Mouse (Mus musculus) cerebellum, postnatal 10 days (tissue): ENCODE data around the gene Naa35.

Experiments
- DNase-seq, 2 experiments: peaks; one replicate each; pipeline ENCODE4 v3.0.0; 2021; ENCODE audit warnings: mixed read lengths in 2 of 2

Gene Naa35

DNA sequence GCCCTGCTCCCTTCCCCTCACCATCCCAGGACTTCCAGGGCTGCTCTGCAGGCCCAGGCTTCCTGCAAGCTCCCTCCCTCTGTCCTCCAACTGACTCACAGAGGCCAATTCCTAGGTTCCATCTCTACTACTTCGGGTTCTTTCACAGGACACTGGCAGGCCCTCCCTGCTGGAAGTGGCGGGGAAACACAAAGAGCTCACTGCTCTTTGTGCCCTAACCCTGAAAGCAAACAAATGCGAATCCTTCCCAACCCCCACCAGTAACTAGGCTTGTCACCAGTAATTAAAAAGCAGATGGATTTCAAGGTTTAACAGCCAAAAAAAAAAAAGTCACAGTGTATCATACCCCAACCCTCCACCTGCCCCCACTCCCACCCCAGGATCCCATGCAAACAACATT, 89.2 kb downstream of the Naa35 start:
- peak in 1 of 2 experiments; percentile 36 for DNase-seq

DNA sequence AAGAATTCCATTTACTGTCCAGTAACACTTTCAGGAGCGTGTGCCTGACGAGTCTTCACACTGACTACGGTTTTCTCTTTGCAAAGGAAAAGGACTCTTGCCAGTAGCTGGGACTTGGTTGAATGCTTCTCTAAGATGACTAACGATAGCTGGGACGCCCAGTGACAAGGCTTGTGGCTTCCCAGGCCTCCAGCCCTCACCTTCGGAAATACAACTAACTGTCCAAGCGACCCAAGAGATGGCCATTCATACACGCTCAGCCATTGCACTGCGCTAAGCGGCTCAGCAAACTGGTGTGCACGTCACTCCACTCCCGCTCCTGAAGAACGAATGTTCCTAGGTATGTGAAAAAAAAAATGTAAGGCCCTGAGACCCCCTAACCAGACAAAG, 89.7 kb downstream of the Naa35 start:
- DNase-seq: peak; percentile 46 to 51

DNA sequence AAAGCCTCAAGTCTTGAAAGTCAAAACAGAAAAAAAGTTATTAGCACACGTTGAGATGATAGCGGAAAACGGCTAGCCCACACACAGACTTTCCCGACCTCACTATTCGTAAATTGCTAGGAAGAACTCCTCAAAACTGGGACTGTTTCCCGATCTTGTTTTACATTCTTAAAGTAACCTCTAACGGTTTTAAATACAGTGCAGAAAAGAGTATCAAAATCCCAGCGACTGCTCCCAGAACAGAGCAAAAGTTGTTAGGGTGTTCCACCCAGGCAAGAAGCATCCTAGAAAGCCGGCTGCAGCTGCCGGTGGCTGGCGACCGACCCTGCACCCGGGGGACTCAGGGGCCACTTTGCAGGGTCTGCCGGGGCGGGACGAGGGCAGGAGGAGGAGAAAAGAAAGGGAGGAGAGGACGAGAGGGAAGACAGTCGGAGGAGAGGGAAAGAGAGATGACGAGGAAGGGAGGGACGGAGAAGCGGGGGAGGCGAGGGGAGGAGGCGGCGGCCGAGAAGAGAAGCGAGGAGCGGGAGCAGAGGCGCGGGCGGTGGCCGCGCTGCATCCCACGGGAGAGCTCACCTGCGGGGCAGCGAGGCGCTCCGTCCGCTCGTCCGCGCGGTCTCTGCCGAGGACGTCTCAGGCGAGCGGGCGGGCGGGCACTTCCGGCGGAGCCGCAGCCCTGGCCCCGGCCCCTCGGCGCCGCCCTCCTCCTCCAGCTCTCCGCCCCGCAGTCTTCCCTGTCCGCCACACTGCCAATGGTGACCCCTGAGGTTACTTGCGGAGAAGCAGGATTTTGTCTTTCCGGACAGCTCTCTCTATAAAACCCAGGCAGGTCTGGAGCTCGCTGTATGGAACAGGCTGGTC, 90.3 kb downstream of the Naa35 start, which contains the start of gene Golm1:
Gene Golm1 (minus strand): TSS at position 661 of the 861 bp plus-strand sequence.
- peak; percentile 83 to 86 for DNase-seq

DNA sequence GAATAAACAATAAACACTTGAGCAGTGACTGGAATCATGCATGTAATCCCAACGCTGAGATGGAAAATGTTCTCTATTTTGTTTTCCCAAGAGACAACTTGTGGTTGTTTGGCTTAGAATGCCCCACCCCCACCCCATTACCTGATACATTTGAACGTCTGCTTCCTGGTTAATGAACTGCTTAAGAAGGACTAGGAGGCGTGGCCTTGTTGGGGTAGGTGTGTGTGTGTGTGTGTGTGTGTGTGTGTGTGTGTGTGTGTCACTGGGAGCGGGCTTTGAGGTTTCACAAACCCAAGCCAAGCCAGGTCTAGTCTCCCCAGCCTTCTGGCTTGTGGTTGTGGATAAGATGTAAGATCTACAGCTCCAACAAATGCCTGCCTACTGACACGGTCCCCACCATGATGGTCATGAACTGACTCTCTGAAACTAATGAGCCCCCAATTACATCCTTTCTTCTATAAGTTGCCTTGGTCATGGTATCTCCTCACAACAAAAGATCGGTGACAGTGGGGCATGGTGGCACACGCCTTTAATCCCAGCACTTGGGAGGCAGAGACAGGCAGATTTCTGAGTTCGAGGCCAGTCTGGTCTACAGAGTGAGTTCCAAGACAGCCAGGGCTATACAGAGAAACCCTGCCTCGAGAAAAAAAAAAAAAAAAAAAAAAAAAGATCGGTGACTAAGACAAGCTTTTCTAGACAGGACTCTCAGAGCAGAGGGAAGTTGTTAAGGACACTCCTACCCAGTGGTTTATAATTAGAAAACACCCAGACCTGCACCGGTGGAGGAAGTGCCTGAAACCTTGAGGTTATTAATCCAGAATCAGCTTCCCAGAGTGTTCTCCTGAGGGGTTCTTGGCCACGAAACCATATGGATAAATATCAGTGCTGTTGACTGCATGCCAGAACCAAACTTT, 91.5 kb downstream of the Naa35 start:
- DNase-seq: no peak

DNA sequence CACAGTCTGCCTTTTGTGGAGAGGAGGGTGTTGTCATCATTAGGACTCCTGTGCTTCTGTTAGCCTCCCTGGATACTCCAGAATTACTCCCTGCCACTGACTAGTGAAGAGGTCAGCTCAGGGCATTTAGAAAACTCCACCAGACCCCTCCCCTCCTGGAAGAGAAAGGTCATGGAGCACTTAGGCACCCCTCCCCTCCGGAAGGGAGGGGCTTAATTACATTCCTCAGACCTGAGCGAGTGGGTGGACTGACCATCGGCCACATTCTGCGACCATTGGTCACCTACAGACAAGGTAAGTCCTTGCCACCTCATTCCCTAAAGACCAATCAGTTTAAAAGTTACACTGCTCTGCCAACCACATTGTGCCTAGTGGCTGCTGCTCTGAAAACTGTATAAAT, 94.2 kb downstream of the Naa35 start:
- no peak for DNase-seq

DNA sequence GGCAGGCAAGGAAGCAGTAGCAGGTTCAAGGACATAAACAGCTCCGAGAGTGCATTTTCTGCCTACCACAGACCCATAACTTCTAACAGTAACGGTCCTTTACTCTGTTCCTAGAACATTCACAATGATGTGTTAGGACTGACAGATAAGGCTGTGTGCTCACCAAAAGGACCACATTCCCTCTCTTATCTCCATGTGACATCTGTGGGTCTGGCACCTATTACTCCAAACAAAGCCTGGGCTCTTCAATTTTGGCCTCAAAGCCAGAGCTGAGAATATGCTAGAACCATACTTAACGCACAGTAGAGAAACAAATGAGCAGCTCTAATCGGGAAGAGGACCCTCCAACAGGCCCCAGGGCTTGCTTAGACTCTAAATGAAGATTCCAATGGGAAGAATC, 94.8 kb downstream of the Naa35 start:
- DNase-seq: no peak

DNA sequence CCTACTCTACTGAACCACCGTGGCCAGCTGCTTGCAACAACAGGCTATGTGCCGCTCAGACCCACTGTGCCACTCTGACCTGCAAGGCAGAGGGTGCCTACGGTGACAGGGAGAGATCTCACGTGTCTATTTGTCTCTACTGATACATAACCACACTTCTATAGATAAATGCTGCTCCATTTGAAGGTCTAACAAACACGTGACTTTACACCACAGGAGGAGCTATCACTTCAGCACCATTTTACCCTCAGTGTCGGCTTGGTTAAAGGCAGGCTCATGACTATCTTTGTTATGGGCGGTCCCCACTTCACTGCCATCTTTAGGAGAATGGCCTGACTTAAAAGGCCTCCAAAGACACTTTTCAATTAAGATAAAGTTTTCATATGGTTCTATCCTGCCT, 97.6 kb downstream of the Naa35 start:
- DNase-seq: no peak

DNA sequence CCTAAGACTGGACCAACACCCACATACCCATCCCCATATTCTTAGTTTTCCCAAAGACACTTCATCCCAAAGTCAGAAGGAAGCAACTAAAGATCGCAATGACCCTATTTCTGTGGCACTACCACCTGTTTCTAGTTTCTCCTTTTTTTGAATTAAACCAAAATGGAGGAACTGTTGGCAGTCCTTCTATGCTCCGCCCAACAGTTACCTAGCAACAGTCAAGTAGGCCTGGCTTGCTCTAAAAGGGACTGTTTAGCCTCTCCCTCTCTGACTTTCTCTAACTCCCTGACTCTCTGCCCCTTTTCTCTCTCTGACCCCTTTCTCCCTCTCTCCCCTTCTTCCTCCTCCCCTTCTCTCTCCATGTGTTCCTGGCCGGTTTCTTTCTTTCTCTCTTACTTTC, 100.2 kb downstream of the Naa35 start:
- DNase-seq: no peak
